ENCODE assay signal across 21 mouse cellular contexts in genomic region chr13:6627352-6627751, GRCm38 (mm10). TPM values are rescaled to one million over a fixed set of nuclear protein-coding genes. Genes with fewer than 3 reads are reported as not detected.
DNase-seq lines count a peak whose midpoint lies in the region; ATAC-seq and TF ChIP-seq lines count a peak whose summit lies in the region.
"Had no signal": no experiment of that assay in that cellular context is flagged by ENCODE, and none has a peak within 500 bp of the region (broad histone marks: within the 10 kb centered on the region; RNA-seq: fewer than 3 reads in every experiment).

No protein-coding gene starts in this region.

- no peak for ATAC-seq in lung, postnatal 0 days
- peak; percentile 75 for ATAC-seq in CD4-positive, CD25-positive, alpha-beta regulatory T cell, adult 4 months
- peak; percentile 54 for ATAC-seq in common myeloid progenitor, adult 5-6 weeks (replicated peaks; ENCODE audit: low read depth, poor library complexity, severe bottlenecking)
- no peak for ATAC-seq in stomach, postnatal 0 days (ENCODE audit: low FRiP score, low TSS enrichment)
- ATAC-seq: forebrain, embryonic 13.5 days had no signal

- H3K4me2 ChIP-seq in lung, postnatal 0 days (replicated peaks; ENCODE audit: low read depth, low read length): no peak overlapping the region
- no peak overlapping the region for H3K4me2 ChIP-seq in stomach, postnatal 0 days (replicated peaks; ENCODE audit: low read depth)
- H3K4me2 ChIP-seq: forebrain, embryonic 13.5 days; heart, embryonic 11.5 days; intestine, embryonic 15.5 days; lung, embryonic 15.5 days had no signal

- peaks cover 3% of the 10 kb centered on the region; the same call in 1 of the 2 replicates for H3K4me1 ChIP-seq in lung, postnatal 0 days (ENCODE audit: insufficient read depth, low read depth, low read length)
- H3K4me1 ChIP-seq in stomach, postnatal 0 days (replicated peaks; ENCODE audit: control insufficient read depth, insufficient read depth): no peaks in the 10 kb centered on the region
- H3K4me1 ChIP-seq: forebrain, embryonic 13.5 days had no signal

- H3K27me3 ChIP-seq in lung, postnatal 0 days (replicated peaks; ENCODE audit: insufficient read depth, low read length): no peaks in the 10 kb centered on the region
- H3K27me3 ChIP-seq in stomach, postnatal 0 days (ENCODE audit: control insufficient read depth, insufficient read depth, low read length): no peaks in the 10 kb centered on the region
- H3K27me3 ChIP-seq: forebrain, embryonic 13.5 days; intestine, embryonic 15.5 days; lung, embryonic 15.5 days had no signal

- H3K9ac ChIP-seq in lung, postnatal 0 days (replicated peaks; ENCODE audit: low read depth): no peak overlapping the region
- H3K9ac ChIP-seq in stomach, postnatal 0 days (ENCODE audit: low read length): no peak overlapping the region
- H3K9ac ChIP-seq: forebrain, embryonic 13.5 days; intestine, embryonic 15.5 days; lung, embryonic 15.5 days had no signal

- no peak overlapping the region for H3K4me3 ChIP-seq in lung, postnatal 0 days (ENCODE audit: low read depth, low read length)
- no peak overlapping the region for H3K4me3 ChIP-seq in stomach, postnatal 0 days (ENCODE audit: low read depth, low read length)
- H3K4me3 ChIP-seq: forebrain, embryonic 13.5 days; intestine, embryonic 15.5 days; lung, embryonic 15.5 days; myocyte had no signal

- no peaks in the 10 kb centered on the region for H3K9me3 ChIP-seq in lung, postnatal 0 days (ENCODE audit: low read length)
- no peaks in the 10 kb centered on the region for H3K9me3 ChIP-seq in stomach, postnatal 0 days (ENCODE audit: control insufficient read depth, low read length)
- H3K9me3 ChIP-seq: forebrain, embryonic 13.5 days; G1E; intestine, embryonic 15.5 days; lung, embryonic 15.5 days had no signal

- no peak for DNase-seq in lung, postnatal 0 days (ENCODE audit: low spot score)
- DNase-seq in lung, postnatal 36 days: no peak
- DNase-seq in stomach, postnatal 0 days (ENCODE audit: low spot score): no peak
- no peak for DNase-seq in frontal cortex, postnatal 36 days (ENCODE audit: low spot score in 2 of 2)
- DNase-seq in thymus, postnatal 25 days: no peak
- DNase-seq: adrenal gland, postnatal 25 days; cerebellum, adult 9-11 months; embryo, embryonic 11 days; gastrocnemius, postnatal 10 days; heart, postnatal 4 days; kidney, postnatal 14 days; layer of hippocampus, adult 9-11 months; liver had no signal

- no peak overlapping the region for H3K27ac ChIP-seq in lung, postnatal 0 days (ENCODE audit: low read length)
- H3K27ac ChIP-seq in stomach, postnatal 0 days (replicated peaks): no peak overlapping the region
- H3K27ac ChIP-seq: forebrain, embryonic 13.5 days; intestine, embryonic 15.5 days; lung, embryonic 15.5 days had no signal

- WGBS in lung, postnatal 0 days: 90% methylated on average over 3 of the region's 3 CpGs
- WGBS in stomach, postnatal 0 days: 93% methylated on average over 3 of the region's 3 CpGs

- no peak for TF ChIP-seq EP300 in lung, postnatal 0 days (IDR thresholded peaks at IDR 0.05)
- no peak for TF ChIP-seq EP300 in stomach, postnatal 0 days (optimal IDR thresholded peaks at IDR 0.05)

- H3K36me3 ChIP-seq in lung, postnatal 0 days (ENCODE audit: insufficient read depth, low read length): no peaks in the 10 kb centered on the region
- H3K36me3 ChIP-seq in stomach, postnatal 0 days (ENCODE audit: control insufficient read depth, insufficient read depth, low read length): no peaks in the 10 kb centered on the region
- H3K36me3 ChIP-seq: intestine, embryonic 15.5 days; lung, embryonic 15.5 days had no signal

- TF ChIP-seq CTCF in lung, postnatal 0 days (IDR thresholded peaks at IDR 0.05): peak; percentile 20; the same call in 1 of the 2 replicates
- peak; percentile 44 for TF ChIP-seq CTCF in stomach, postnatal 0 days (IDR thresholded peaks at IDR 0.05; ENCODE audit: low read depth)

RNA-seq across cellular contexts. Expression of gene Pfkp, which starts 21.2 kb away (rescaled TPM):
- polyA plus RNA-seq in lung, postnatal 0 days (2015; fragmentation: Nextera tagmentation; extraction: Ambion mirVana): 23.1 and 24.8 TPM in 2 replicates
- 100 to 1,000 TPM; 124 to 178 TPM for polyA plus RNA-seq in CD4-positive, CD25-positive, alpha-beta regulatory T cell, adult 4 months (2017; shearing (Covaris generic))
- 43.8 TPM in 2 replicates for total RNA-seq in common myeloid progenitor, adult 5-6 weeks (2017)
- 34.7 and 41.1 TPM in 2 replicates for polyA plus RNA-seq in stomach, postnatal 0 days (2015; fragmentation: Nextera tagmentation; extraction: Ambion mirVana)

Comparison
In these comparisons a context has a peak if more than half of its experiments do, and no peak if none do; other contexts are left out.
1. ATAC-seq: peak in CD4-positive, CD25-positive, alpha-beta regulatory T cell, adult 4 months (single experiment) and common myeloid progenitor, adult 5-6 weeks (single experiment); none in lung, postnatal 0 days (single experiment) and stomach, postnatal 0 days (single experiment).